Mouse (Mus musculus): Measurements from ENCODE around the gene Gstm3.

GRCm38 (mm10) chr3:108011558-108011957, 42.5 kb upstream of the Gstm3 start:
- no peak for TF ChIP-seq POLR2A (IDR thresholded peaks at IDR 0.05; ENCODE audit: extremely low read depth, insufficient read depth, low read length)
- no peak for TF ChIP-seq CTCF (IDR thresholded peaks at IDR 0.05; ENCODE audit: extremely low read depth, insufficient read depth, low read length)

Data from cortical plate, adult 2 months (tissue).